Mouse (Mus musculus): ENCODE data around the gene Sorbs1.
A peak's percentile ranks its signal among the peaks of the same experiment; 100 is the strongest.

Sorbs1 gene

DNA sequence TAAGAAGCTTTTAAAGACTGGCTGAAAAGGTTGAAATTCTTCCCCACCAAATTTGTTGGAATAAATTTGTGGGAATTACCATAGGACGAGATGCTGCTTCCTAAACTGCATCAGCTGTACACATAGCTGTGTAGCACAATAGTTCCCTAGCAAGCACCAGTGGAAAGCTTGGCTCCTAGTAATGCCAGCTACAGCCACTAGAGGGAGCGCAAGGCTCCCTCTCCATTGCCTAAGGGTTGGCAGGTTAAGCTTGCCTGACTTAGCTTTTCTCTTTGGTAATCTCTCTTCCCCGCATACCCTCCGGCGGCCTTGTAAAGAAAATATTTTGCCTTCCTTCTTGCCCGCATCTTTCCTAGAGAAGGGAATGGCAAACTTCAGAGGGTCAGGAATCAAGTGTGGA lies 122.1 kb downstream of the Sorbs1 start:
- Histone ChIP-seq H3K27me3 (ENCODE audit: insufficient read depth, low read length) (no peaks in the 10 kb centered on the region), H3K36me3 (ENCODE audit: insufficient read depth, low read length) (peaks cover 17% of the 10 kb centered on the region), H3K9me3 (ENCODE audit: low read length) (no peaks in the 10 kb centered on the region), H3K4me1 (replicated peaks; ENCODE audit: low read depth, low read length) (peaks cover 21% of the 10 kb centered on the region), H3K4me3 (replicated peaks; ENCODE audit: low read length) (no peak overlapping the region)
- TF ChIP-seq NANOG (IDR thresholded peaks at IDR 0.05; ENCODE audit: borderline replicate concordance, low read length) (no peak), CTCF (conservative IDR thresholded peaks at IDR 0.05; ENCODE audit: low read length) (peak; percentile 99), POU5F1 (IDR thresholded peaks at IDR 0.05; ENCODE audit: borderline replicate concordance, low read length) (no peak)

DNA sequence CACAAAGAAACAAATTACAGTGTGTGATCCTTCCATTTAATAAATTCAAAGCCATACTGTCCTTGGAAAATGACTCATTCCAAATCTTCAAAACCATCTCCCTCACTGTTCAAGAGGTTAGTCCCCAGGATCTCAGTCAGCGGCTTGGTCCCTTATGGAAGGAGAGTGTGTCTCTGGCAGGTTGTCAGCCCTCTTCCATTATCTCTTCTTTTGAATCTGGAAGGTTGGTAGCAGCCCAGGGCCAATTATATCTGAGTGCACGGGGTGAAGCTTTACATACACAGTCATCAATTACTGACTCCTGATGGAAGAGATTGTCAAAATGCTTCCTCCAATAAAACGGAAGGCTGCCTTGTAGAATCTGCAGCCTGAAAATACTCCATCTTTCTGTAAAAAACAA lies 126.7 kb downstream of the Sorbs1 start:
- Histone ChIP-seq H3K4me3 (replicated peaks; ENCODE audit: low read length) (no peak overlapping the region), H3K36me3 (ENCODE audit: insufficient read depth, low read length) (peaks cover 14% of the 10 kb centered on the region), H3K9me3 (ENCODE audit: low read length) (no peaks in the 10 kb centered on the region), H3K27me3 (ENCODE audit: insufficient read depth, low read length) (no peaks in the 10 kb centered on the region), H3K4me1 (replicated peaks; ENCODE audit: low read depth, low read length) (no peaks in the 10 kb centered on the region; the same call in 1 of the 2 replicates)
- TF ChIP-seq NANOG (IDR thresholded peaks at IDR 0.05; ENCODE audit: borderline replicate concordance, low read length): no peak
- no peak for TF ChIP-seq POU5F1 (IDR thresholded peaks at IDR 0.05; ENCODE audit: borderline replicate concordance, low read length)
- TF ChIP-seq CTCF (conservative IDR thresholded peaks at IDR 0.05; ENCODE audit: low read length): no peak

DNA sequence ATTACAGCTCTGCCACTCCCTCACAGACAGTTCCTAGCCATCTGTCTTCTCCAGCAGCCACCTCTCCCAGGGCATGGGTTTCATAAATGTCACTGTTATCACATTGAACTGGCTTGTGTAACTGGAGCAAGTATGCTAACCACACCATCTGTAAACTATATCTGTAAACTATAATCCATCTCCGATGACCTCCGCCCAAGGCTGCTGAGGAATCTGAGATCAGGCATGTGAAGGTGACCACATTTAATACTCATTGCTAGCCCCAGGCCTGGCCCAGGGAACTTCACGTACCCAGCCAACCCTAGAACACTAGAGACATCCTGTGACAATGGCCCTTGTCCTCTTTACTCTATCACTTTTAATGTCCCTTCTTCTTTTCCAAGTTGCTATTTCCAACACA lies 128.2 kb downstream of the Sorbs1 start:
- peaks cover 22% of the 10 kb centered on the region for H3K36me3 ChIP-seq (ENCODE audit: insufficient read depth, low read length)
- no peaks in the 10 kb centered on the region for H3K27me3 ChIP-seq (ENCODE audit: insufficient read depth, low read length)
- TF ChIP-seq CTCF (conservative IDR thresholded peaks at IDR 0.05; ENCODE audit: low read length) (no peak), POU5F1 (IDR thresholded peaks at IDR 0.05; ENCODE audit: borderline replicate concordance, low read length) (no peak), NANOG (IDR thresholded peaks at IDR 0.05; ENCODE audit: borderline replicate concordance, low read length) (no peak)
- no peaks in the 10 kb centered on the region for H3K4me1 ChIP-seq (replicated peaks; ENCODE audit: low read depth, low read length)
- no peaks in the 10 kb centered on the region for H3K9me3 ChIP-seq (ENCODE audit: low read length)
- no peak overlapping the region for H3K4me3 ChIP-seq (replicated peaks; ENCODE audit: low read length)

DNA sequence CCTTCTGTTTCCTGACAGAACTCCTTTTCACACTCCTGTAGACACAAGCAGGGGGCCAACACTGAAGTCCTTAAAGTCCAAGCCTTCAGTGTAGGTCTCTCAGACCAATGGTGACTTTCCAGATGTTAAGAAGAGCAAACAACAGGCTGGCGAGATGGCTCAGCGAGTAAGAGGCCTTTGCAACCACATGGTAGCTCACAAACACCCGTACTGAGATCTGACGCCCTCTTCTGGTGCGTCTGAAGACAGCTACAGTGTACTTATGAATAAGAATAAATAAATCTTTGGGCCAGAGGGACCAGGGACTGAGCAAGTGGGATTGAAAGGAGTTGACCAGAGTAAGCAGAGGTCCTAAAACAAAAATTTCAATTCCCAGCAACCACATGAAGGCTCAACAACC lies 129.6 kb downstream of the Sorbs1 start:
- no peaks in the 10 kb centered on the region for H3K9me3 ChIP-seq (ENCODE audit: low read length)
- no peak overlapping the region for H3K4me3 ChIP-seq (replicated peaks; ENCODE audit: low read length)
- H3K36me3 ChIP-seq (ENCODE audit: insufficient read depth, low read length): peaks cover 28% of the 10 kb centered on the region
- no peaks in the 10 kb centered on the region for H3K27me3 ChIP-seq (ENCODE audit: insufficient read depth, low read length)
- no peak for TF ChIP-seq POU5F1 (IDR thresholded peaks at IDR 0.05; ENCODE audit: borderline replicate concordance, low read length)
- TF ChIP-seq NANOG (IDR thresholded peaks at IDR 0.05; ENCODE audit: borderline replicate concordance, low read length): no peak
- peak; percentile 11; the same call in 1 of the 2 replicates for TF ChIP-seq CTCF (conservative IDR thresholded peaks at IDR 0.05; ENCODE audit: low read length)
- no peaks in the 10 kb centered on the region for H3K4me1 ChIP-seq (replicated peaks; ENCODE audit: low read depth, low read length)

DNA sequence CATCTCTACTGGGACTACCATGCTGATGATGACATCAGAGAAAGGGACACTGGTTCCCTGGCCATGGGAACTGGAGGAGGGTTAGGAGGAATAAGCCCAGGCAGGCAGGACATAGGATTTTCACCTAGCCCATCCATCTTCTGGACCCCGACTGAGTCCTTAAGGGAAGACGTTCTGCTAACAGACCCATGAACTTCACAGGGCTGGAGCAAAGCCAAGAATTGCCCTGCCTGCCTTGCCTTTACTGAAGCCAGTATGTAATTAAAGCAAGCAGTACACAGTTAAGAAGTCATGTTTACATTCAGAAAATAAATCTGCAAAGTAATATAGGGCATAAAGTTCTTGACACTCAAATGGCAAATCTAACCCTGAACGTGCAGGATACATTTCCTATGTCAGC lies 132.9 kb downstream of the Sorbs1 start:
- Histone ChIP-seq H3K4me1 (replicated peaks; ENCODE audit: low read depth, low read length) (no peaks in the 10 kb centered on the region), H3K27me3 (ENCODE audit: insufficient read depth, low read length) (no peaks in the 10 kb centered on the region), H3K36me3 (ENCODE audit: insufficient read depth, low read length) (peaks cover 25% of the 10 kb centered on the region), H3K4me3 (replicated peaks; ENCODE audit: low read length) (no peak overlapping the region), H3K9me3 (ENCODE audit: low read length) (no peaks in the 10 kb centered on the region)
- TF ChIP-seq POU5F1 (IDR thresholded peaks at IDR 0.05; ENCODE audit: borderline replicate concordance, low read length) (no peak), NANOG (IDR thresholded peaks at IDR 0.05; ENCODE audit: borderline replicate concordance, low read length) (no peak), CTCF (conservative IDR thresholded peaks at IDR 0.05; ENCODE audit: low read length) (no peak)

DNA sequence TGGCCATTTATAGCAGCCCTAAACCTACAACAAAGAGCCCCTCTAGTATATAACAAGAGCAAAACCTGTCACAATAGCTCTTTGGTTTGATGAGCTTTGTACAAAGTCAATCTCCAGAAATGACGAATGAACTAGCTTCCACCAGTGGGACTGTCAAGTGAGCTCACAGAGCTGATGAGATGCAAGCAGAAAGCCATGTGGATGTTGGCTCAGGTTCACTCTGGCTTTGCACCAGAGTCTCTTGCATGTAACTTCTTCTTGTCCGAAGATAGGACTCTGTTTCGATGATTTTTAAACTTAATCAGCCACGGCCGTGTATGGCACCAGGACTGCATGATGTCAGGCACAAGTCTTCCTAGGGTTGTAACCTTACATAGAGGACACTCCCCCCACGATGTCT lies 133.6 kb downstream of the Sorbs1 start:
- H3K4me3 ChIP-seq (replicated peaks; ENCODE audit: low read length): no peak overlapping the region
- H3K4me1 ChIP-seq (replicated peaks; ENCODE audit: low read depth, low read length): no peaks in the 10 kb centered on the region
- TF ChIP-seq CTCF (conservative IDR thresholded peaks at IDR 0.05; ENCODE audit: low read length) (no peak), POU5F1 (IDR thresholded peaks at IDR 0.05; ENCODE audit: borderline replicate concordance, low read length) (no peak), NANOG (IDR thresholded peaks at IDR 0.05; ENCODE audit: borderline replicate concordance, low read length) (no peak)
- peaks cover 25% of the 10 kb centered on the region for H3K36me3 ChIP-seq (ENCODE audit: insufficient read depth, low read length)
- no peaks in the 10 kb centered on the region for H3K27me3 ChIP-seq (ENCODE audit: insufficient read depth, low read length)
- no peaks in the 10 kb centered on the region for H3K9me3 ChIP-seq (ENCODE audit: low read length)

DNA sequence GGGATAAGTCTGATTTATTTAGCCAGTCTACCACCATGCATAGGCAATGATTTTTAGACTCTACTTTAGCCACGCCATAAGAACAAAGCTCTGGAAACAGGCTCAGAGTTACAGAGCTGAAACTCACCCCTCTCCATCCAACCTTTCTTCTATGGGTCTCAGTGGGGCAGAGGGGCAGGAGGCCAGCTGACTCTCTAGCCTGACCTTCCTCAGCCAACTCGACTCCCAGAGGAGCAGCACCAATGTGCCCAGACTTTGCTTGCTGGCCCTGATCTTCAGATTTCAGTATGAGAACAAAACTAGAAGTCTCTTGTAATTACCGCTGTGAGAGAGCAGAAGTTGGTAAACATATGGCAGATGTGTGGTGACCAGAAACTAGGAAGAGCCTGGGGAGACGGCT lies 134.5 kb downstream of the Sorbs1 start:
- Histone ChIP-seq H3K4me3 (replicated peaks; ENCODE audit: low read length) (no peak overlapping the region), H3K9me3 (ENCODE audit: low read length) (no peaks in the 10 kb centered on the region), H3K36me3 (ENCODE audit: insufficient read depth, low read length) (peaks cover 25% of the 10 kb centered on the region), H3K4me1 (replicated peaks; ENCODE audit: low read depth, low read length) (no peaks in the 10 kb centered on the region), H3K27me3 (ENCODE audit: insufficient read depth, low read length) (no peaks in the 10 kb centered on the region)
- TF ChIP-seq CTCF (conservative IDR thresholded peaks at IDR 0.05; ENCODE audit: low read length) (no peak), NANOG (IDR thresholded peaks at IDR 0.05; ENCODE audit: borderline replicate concordance, low read length) (no peak), POU5F1 (IDR thresholded peaks at IDR 0.05; ENCODE audit: borderline replicate concordance, low read length) (no peak)

DNA sequence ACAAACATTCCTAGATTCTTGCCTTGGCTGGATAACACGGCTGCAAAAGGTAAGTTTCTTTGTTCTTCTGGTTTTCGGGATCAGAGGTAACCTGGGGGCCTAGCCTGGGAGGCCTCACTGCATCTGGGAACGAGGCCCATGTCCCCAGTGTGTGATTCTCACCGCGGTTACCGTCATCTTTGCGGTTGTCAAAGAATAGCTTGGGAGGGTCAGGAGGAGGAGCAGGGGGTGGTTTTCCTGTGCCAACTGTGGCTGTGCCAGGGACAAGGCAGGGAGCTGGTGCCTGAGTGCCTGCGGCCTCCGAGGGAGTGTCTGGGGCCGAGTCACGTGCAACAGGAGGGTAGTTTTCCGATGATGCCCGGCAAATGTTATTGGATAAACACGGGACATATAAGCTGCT lies 135.9 kb downstream of the Sorbs1 start:
- TF ChIP-seq CTCF (conservative IDR thresholded peaks at IDR 0.05; ENCODE audit: low read length): no peak
- TF ChIP-seq POU5F1 (IDR thresholded peaks at IDR 0.05; ENCODE audit: borderline replicate concordance, low read length): no peak
- TF ChIP-seq NANOG (IDR thresholded peaks at IDR 0.05; ENCODE audit: borderline replicate concordance, low read length): no peak
- no peaks in the 10 kb centered on the region for H3K9me3 ChIP-seq (ENCODE audit: low read length)
- peaks cover 33% of the 10 kb centered on the region for H3K36me3 ChIP-seq (ENCODE audit: insufficient read depth, low read length)
- no peaks in the 10 kb centered on the region for H3K4me1 ChIP-seq (replicated peaks; ENCODE audit: low read depth, low read length)
- H3K4me3 ChIP-seq (replicated peaks; ENCODE audit: low read length): no peak overlapping the region
- no peaks in the 10 kb centered on the region for H3K27me3 ChIP-seq (ENCODE audit: insufficient read depth, low read length)

DNA sequence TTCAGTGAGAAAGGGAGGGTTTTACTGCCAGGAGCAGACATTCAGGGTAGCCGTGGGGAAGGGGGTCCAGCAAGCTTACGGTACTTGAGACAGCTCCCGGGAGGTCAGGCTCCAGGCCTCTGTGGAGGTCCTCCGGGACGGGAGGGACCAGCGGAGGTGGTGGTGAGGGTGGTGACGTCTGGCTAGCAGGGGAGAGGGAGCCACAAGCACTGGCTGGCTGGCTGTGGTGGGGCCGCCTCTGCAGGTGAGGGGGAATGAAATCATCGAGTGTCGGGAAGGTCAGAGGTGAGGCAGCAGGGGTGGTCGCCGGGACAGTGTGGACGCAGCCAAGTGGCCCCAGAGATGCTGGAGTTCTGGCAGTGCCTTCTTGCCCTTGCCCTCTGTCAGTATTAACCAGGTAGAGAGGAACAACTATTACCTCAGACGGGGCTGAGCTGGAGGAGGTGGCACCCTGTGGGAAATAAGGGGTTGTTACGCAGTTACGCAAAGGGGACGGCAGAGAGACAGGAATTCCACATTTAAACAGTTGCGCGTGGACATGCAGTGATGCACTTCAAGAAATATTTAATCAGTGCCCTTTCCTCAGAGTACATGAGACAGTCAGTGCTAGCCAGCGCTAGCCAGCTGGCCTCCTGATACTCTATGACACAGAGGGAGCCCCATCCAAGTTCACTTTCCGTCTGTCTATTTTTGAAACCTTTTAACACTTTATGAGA lies 136.9 kb downstream of the Sorbs1 start:
- Histone ChIP-seq H3K36me3 (ENCODE audit: insufficient read depth, low read length) (peaks cover 30% of the 10 kb centered on the region), H3K4me3 (replicated peaks; ENCODE audit: low read length) (no peak overlapping the region), H3K4me1 (replicated peaks; ENCODE audit: low read depth, low read length) (no peaks in the 10 kb centered on the region), H3K9me3 (ENCODE audit: low read length) (no peaks in the 10 kb centered on the region), H3K27me3 (ENCODE audit: insufficient read depth, low read length) (no peaks in the 10 kb centered on the region)
- TF ChIP-seq POU5F1 (IDR thresholded peaks at IDR 0.05; ENCODE audit: borderline replicate concordance, low read length) (no peak), CTCF (conservative IDR thresholded peaks at IDR 0.05; ENCODE audit: low read length) (no peak), NANOG (IDR thresholded peaks at IDR 0.05; ENCODE audit: borderline replicate concordance, low read length) (no peak)

All from E14TG2a.4 (cell line).